Mouse (Mus musculus) intestine, postnatal 0 days (tissue): ENCODE data around the gene Wfikkn2. TPM values are rescaled to one million over a fixed set of nuclear protein-coding genes. Genes with fewer than 3 reads are reported as not detected.
A peak's percentile ranks its signal among the peaks of the same experiment; 100 is the strongest.

ENCODE experiments used
- ATAC-seq: fragments of 200-750 bp; cut with Nextera tagmentation; 2 replicates; pipeline ENCODE4 v1.8.0; 2017; ENCODE audit warnings: mild to moderate bottlenecking, moderate TSS enrichment, moderate library complexity
- H3K27ac ChIP-seq: fragments of 300-500 bp; sonication (generic); 2 replicates; pipeline ENCODE4 v1.5.1; 2014; ENCODE audit warnings: mild to moderate bottlenecking, low read depth, low read length, moderate library complexity
- H3K27me3 ChIP-seq: fragments of 300-500 bp; sonication (generic); replicated peaks from 2 replicates; pipeline ENCODE4 v1.6.1; 2014; ENCODE audit warnings: low read length, mixed read lengths; ENCODE audit not compliant: control insufficient read depth, insufficient read depth
- H3K36me3 ChIP-seq: fragments of 300-500 bp; sonication (generic); 2 replicates; pipeline ENCODE4 v1.6.1; 2014; ENCODE audit warnings: mild to moderate bottlenecking, moderate library complexity; ENCODE audit not compliant: control insufficient read depth, insufficient read depth
- H3K4me1 ChIP-seq: fragments of 300-500 bp; sonication (generic); replicated peaks from 2 replicates; pipeline ENCODE4 v1.6.1; 2014; ENCODE audit warnings: antibody characterized with exemption, low read length, mixed read lengths; ENCODE audit not compliant: control insufficient read depth, insufficient read depth
- H3K4me2 ChIP-seq: fragments of 300-500 bp; sonication (generic); replicated peaks from 2 replicates; pipeline ENCODE4 v1.6.1; 2014; ENCODE audit warnings: low read depth, mild to moderate bottlenecking, moderate library complexity
- H3K4me3 ChIP-seq: fragments of 300-500 bp; sonication (generic); 2 replicates; pipeline ENCODE4 v1.5.1; 2014; ENCODE audit warnings: low read depth, low read length
- H3K9ac ChIP-seq: fragments of 300-500 bp; sonication (generic); 2 replicates; pipeline ENCODE4 v1.6.1; 2014; ENCODE audit warnings: mild to moderate bottlenecking, low read depth, low read length
- H3K9me3 ChIP-seq: fragments of 300-500 bp; sonication (generic); 2 replicates; pipeline ENCODE4 v1.6.1; 2016; ENCODE audit warnings: mixed run types; ENCODE audit not compliant: control insufficient read depth
- CTCF ChIP-seq: sonication (generic); IDR thresholded peaks from 2 replicates; pipeline ENCODE4 v1.5.1; 2016; ENCODE audit warnings: low read depth, mild to moderate bottlenecking, control low read depth, antibody characterized with exemption, moderate library complexity
- WGBS: fragments of 180-500 bp; shearing (Covaris S2); extraction: QIAGEN DNeasy Blood & Tissue Kit; methylation state at CpG from one replicate; pipeline ENCODE4 v1.1.7; 2014; 5-methylcytosine and 5-hydroxymethylcytosine counted together
- polyA plus RNA-seq: library from polyadenylated mRNA; unstranded; fragments of >200 nt; fragmentation: Nextera tagmentation; extraction: Ambion mirVana; gene quantifications from 2 replicates; pipeline ENCODE4 v1.2.1, GENCODE M21; 2015

Gene Wfikkn2
- polyA plus RNA-seq, 1 experiment from 2014 or later = 0.66 TPM

GRCm38 (mm10) chr11:94211124-94211603 lies 34.6 kb downstream of the Wfikkn2 start, which contains the start of gene Tob1:
Gene Tob1, plus strand, starts transcription at chr11:94211454.
- peaks cover 4% of the 10 kb centered on the region for H3K4me1 ChIP-seq
- peak within 1 kb of the TSS; percentile 93 for H3K4me2 ChIP-seq
- H3K9me3 ChIP-seq = no peaks in the 10 kb centered on the region
- TF ChIP-seq CTCF = peak; percentile 62
- WGBS = under 1% methylated on average over 42 of the region's 55 CpGs
- peak within 1 kb of the TSS; percentile 97 for H3K27ac ChIP-seq
- peaks cover 11% of the 10 kb centered on the region for H3K36me3 ChIP-seq
- peak; percentile 93 for ATAC-seq
- H3K27me3 ChIP-seq = no peaks in the 10 kb centered on the region
- peak within 1 kb of the TSS; percentile 100 for H3K9ac ChIP-seq
- H3K4me3 ChIP-seq = peak within 1 kb of the TSS; percentile 99

- H3K36me3 ChIP-seq = peaks cover 11% of the 10 kb centered on the region
- ATAC-seq = peak; percentile 72
- no peaks in the 10 kb centered on the region for H3K27me3 ChIP-seq
- H3K9ac ChIP-seq = peak overlapping the region; percentile 51
- H3K4me3 ChIP-seq = peak overlapping the region; percentile 99
- under 1% methylated on average over 49 of the region's 56 CpGs for WGBS
- no peaks in the 10 kb centered on the region for H3K9me3 ChIP-seq
- H3K4me1 ChIP-seq = peaks cover 4% of the 10 kb centered on the region
- H3K4me2 ChIP-seq = peak overlapping the region; percentile 93
- TF ChIP-seq CTCF = peak; percentile 35; the same call in 1 of the 2 replicates
- H3K27ac ChIP-seq = peak overlapping the region; percentile 95
Observed at GRCm38 (mm10) chr11:94210191-94211086, 35.4 kb downstream of the Wfikkn2 start.

GRCm38 (mm10) chr11:94209695-94210131 lies 36.1 kb downstream of the Wfikkn2 start:
- H3K4me1 ChIP-seq = peaks cover 4% of the 10 kb centered on the region
- peak overlapping the region; percentile 93 for H3K4me2 ChIP-seq
- H3K36me3 ChIP-seq = peaks cover 11% of the 10 kb centered on the region
- no peak for TF ChIP-seq CTCF
- WGBS = 2% methylated on average over 14 of the region's 14 CpGs
- no peaks in the 10 kb centered on the region for H3K9me3 ChIP-seq
- H3K27ac ChIP-seq = peak overlapping the region; percentile 95
- peak overlapping the region; percentile 99 for H3K4me3 ChIP-seq
- ATAC-seq = no peak
- no peaks in the 10 kb centered on the region for H3K27me3 ChIP-seq
- no peak overlapping the region for H3K9ac ChIP-seq

- no peak overlapping the region for H3K9ac ChIP-seq
- no peaks in the 10 kb centered on the region for H3K27me3 ChIP-seq
- no peak for TF ChIP-seq CTCF
- no peak overlapping the region for H3K4me3 ChIP-seq
- H3K4me1 ChIP-seq = peaks cover 4% of the 10 kb centered on the region
- H3K9me3 ChIP-seq = no peaks in the 10 kb centered on the region
- WGBS = 38% methylated on average over 8 of the region's 8 CpGs
- peak overlapping the region; percentile 93; the same call in 1 of the 2 replicates for H3K4me2 ChIP-seq
- H3K27ac ChIP-seq = peak overlapping the region; percentile 95
- peaks cover 4% of the 10 kb centered on the region for H3K36me3 ChIP-seq
- no peak for ATAC-seq
Observed at GRCm38 (mm10) chr11:94208811-94209675, 36.8 kb downstream of the Wfikkn2 start.

- Histone ChIP-seq H3K27ac (no peak overlapping the region), H3K4me2 (no peak overlapping the region), H3K9ac (no peak overlapping the region), H3K4me1 (peaks cover 4% of the 10 kb centered on the region), H3K36me3 (no peaks in the 10 kb centered on the region), H3K4me3 (no peak overlapping the region), H3K27me3 (no peaks in the 10 kb centered on the region), H3K9me3 (no peaks in the 10 kb centered on the region)
- no peak for ATAC-seq
- no peak for TF ChIP-seq CTCF
- 77% methylated on average over 10 of the region's 10 CpGs for WGBS
Observed at GRCm38 (mm10) chr11:94206398-94207114, 39.2 kb downstream of the Wfikkn2 start.
